Mouse (Mus musculus) stomach, embryonic 15.5 days (tissue): ENCODE results near the gene Gm49373. TPM values are rescaled to one million over a fixed set of nuclear protein-coding genes. Genes with fewer than 3 reads are reported as not detected.

Source experiments
- ATAC-seq: fragments of 200-750 bp; cut with Nextera tagmentation; 2 replicates; pipeline ENCODE4 v1.8.0; 2017; ENCODE audit warnings: low read depth, moderate number of reproducible peaks, moderate TSS enrichment; ENCODE audit not compliant: insufficient read depth, low FRiP score
- H3K27ac ChIP-seq: fragments of 300-500 bp; sonication (generic); 2 replicates; pipeline ENCODE4 v1.5.1; 2015; ENCODE audit warnings: mild to moderate bottlenecking, inconsistent platforms
- H3K27me3 ChIP-seq: fragments of 300-500 bp; sonication (generic); replicated peaks from 2 replicates; pipeline ENCODE4 v1.6.1; 2015; ENCODE audit warnings: inconsistent platforms
- H3K36me3 ChIP-seq: fragments of 300-500 bp; sonication (generic); 2 replicates; pipeline ENCODE4 v1.6.1; 2015; ENCODE audit warnings: inconsistent platforms
- H3K4me1 ChIP-seq: fragments of 300-500 bp; sonication (generic); 2 replicates; pipeline ENCODE4 v1.6.1; 2015; ENCODE audit warnings: inconsistent platforms
- H3K4me2 ChIP-seq: fragments of 300-500 bp; sonication (generic); 2 replicates; pipeline ENCODE4 v1.6.1; 2015; ENCODE audit warnings: mild to moderate bottlenecking, inconsistent platforms
- H3K4me3 ChIP-seq: fragments of 300-500 bp; sonication (generic); replicated peaks from 2 replicates; pipeline ENCODE4 v1.5.1; 2015; ENCODE audit warnings: inconsistent platforms
- H3K9ac ChIP-seq: fragments of 300-500 bp; sonication (generic); 2 replicates; pipeline ENCODE4 v1.6.1; 2015; ENCODE audit warnings: inconsistent platforms
- H3K9me3 ChIP-seq: fragments of 300-500 bp; sonication (generic); 2 replicates; pipeline ENCODE4 v1.6.1; 2016; ENCODE audit warnings: inconsistent platforms
- WGBS: fragments of 180-500 bp; shearing (Covaris S2); methylation state at CpG from one replicate; pipeline ENCODE4 v1.1.7; 2015; 5-methylcytosine and 5-hydroxymethylcytosine counted together
- polyA plus RNA-seq: library from polyadenylated mRNA; unstranded; fragments of >200 nt; fragmentation: Nextera tagmentation; extraction: Ambion mirVana; gene quantifications from 2 replicates; pipeline ENCODE4 v1.2.1, GENCODE M21; 2015

Gm49373 gene
- polyA plus RNA-seq, 1 experiment from 2014 or later = 0.82 TPM

GRCm38 (mm10) chr9:21097793-21098192 lies 24.9 kb upstream of the Gm49373 start:
- H3K27me3 ChIP-seq = no peaks in the 10 kb centered on the region
- ATAC-seq = no peak
- WGBS = 62% methylated on average over 8 of the region's 8 CpGs
- no peaks in the 10 kb centered on the region for H3K36me3 ChIP-seq
- H3K4me1 ChIP-seq = no peaks in the 10 kb centered on the region
- no peak overlapping the region for H3K4me3 ChIP-seq
- no peak overlapping the region for H3K27ac ChIP-seq
- no peak overlapping the region for H3K9ac ChIP-seq
- no peaks in the 10 kb centered on the region for H3K9me3 ChIP-seq
- H3K4me2 ChIP-seq = no peak overlapping the region

- Histone ChIP-seq H3K9me3 (no peaks in the 10 kb centered on the region), H3K27ac (no peak overlapping the region), H3K27me3 (no peaks in the 10 kb centered on the region), H3K4me3 (no peak overlapping the region), H3K4me1 (peaks cover under 1% of the 10 kb centered on the region; the same call in 1 of the 2 replicates), H3K9ac (no peak overlapping the region), H3K4me2 (no peak overlapping the region), H3K36me3 (no peaks in the 10 kb centered on the region)
- 87% methylated on average over 4 of the region's 4 CpGs for WGBS
- no peak for ATAC-seq
Observed at GRCm38 (mm10) chr9:21095958-21096357, 23.1 kb upstream of the Gm49373 start.

- Histone ChIP-seq H3K9ac (no peak overlapping the region), H3K36me3 (peaks cover 19% of the 10 kb centered on the region), H3K27me3 (no peaks in the 10 kb centered on the region), H3K4me2 (no peak overlapping the region), H3K27ac (no peak overlapping the region), H3K9me3 (no peaks in the 10 kb centered on the region), H3K4me1 (peaks cover 11% of the 10 kb centered on the region), H3K4me3 (no peak overlapping the region)
- ATAC-seq = no peak
- WGBS = 93% methylated on average over 9 of the region's 9 CpGs
Observed at GRCm38 (mm10) chr9:21093423-21093822, 20.5 kb upstream of the Gm49373 start.

- Histone ChIP-seq H3K36me3 (peaks cover 28% of the 10 kb centered on the region), H3K4me1 (peaks cover 11% of the 10 kb centered on the region), H3K27me3 (no peaks in the 10 kb centered on the region), H3K4me2 (peak within 1 kb of the TSS; percentile 71), H3K9ac (peak within 1 kb of the TSS; percentile 62), H3K27ac (peak within 1 kb of the TSS; percentile 92), H3K9me3 (no peaks in the 10 kb centered on the region), H3K4me3 (peak within 1 kb of the TSS; percentile 75)
- ATAC-seq = peak; percentile 100
- WGBS = under 1% methylated on average over 54 of the region's 54 CpGs
Observed at GRCm38 (mm10) chr9:21091707-21092320, 18.9 kb upstream of the Gm49373 start, which contains the start of the genes Gm38431 and Raver1. Gene Gm38431 (minus strand): TSS chr9:21091997. Gene Raver1 (minus strand): TSS chr9:21092008.

GRCm38 (mm10) chr9:21090972-21091706 lies 18.2 kb upstream of the Gm49373 start:
- Histone ChIP-seq H3K4me2 (peak overlapping the region; percentile 71), H3K27me3 (no peaks in the 10 kb centered on the region), H3K36me3 (peaks cover 35% of the 10 kb centered on the region), H3K4me1 (peaks cover 11% of the 10 kb centered on the region), H3K27ac (peak overlapping the region; percentile 92), H3K9me3 (no peaks in the 10 kb centered on the region), H3K4me3 (peak overlapping the region; percentile 75), H3K9ac (peak overlapping the region; percentile 62)
- WGBS = 2% methylated on average over 24 of the region's 24 CpGs
- ATAC-seq = peak; percentile 3; the same call in 1 of the 2 replicates

- Histone ChIP-seq H3K27me3 (no peaks in the 10 kb centered on the region), H3K27ac (peak overlapping the region; percentile 92; the same call in 1 of the 2 replicates), H3K36me3 (peaks cover 41% of the 10 kb centered on the region), H3K9me3 (no peaks in the 10 kb centered on the region), H3K4me1 (peaks cover 11% of the 10 kb centered on the region), H3K4me2 (peak overlapping the region; percentile 71), H3K9ac (peak overlapping the region; percentile 62; the same call in 1 of the 2 replicates), H3K4me3 (peak overlapping the region; percentile 75)
- ATAC-seq = no peak
- 85% methylated on average over 1 of the region's 1 CpGs for WGBS
Observed at GRCm38 (mm10) chr9:21090537-21090936, 17.6 kb upstream of the Gm49373 start.

- Histone ChIP-seq H3K4me2 (no peak overlapping the region), H3K27ac (no peak overlapping the region), H3K36me3 (peaks cover 81% of the 10 kb centered on the region), H3K9me3 (no peaks in the 10 kb centered on the region), H3K27me3 (no peaks in the 10 kb centered on the region), H3K4me1 (no peaks in the 10 kb centered on the region), H3K4me3 (no peak overlapping the region), H3K9ac (no peak overlapping the region)
- ATAC-seq = no peak
- 85% methylated on average over 3 of the region's 3 CpGs for WGBS
Observed at GRCm38 (mm10) chr9:21083324-21083723, 10.4 kb upstream of the Gm49373 start.

GRCm38 (mm10) chr9:21081127-21081526 lies 8.2 kb upstream of the Gm49373 start:
- Histone ChIP-seq H3K27ac (no peak overlapping the region), H3K4me1 (no peaks in the 10 kb centered on the region), H3K36me3 (peaks cover 83% of the 10 kb centered on the region), H3K4me3 (no peak overlapping the region), H3K9ac (no peak overlapping the region), H3K4me2 (no peak overlapping the region), H3K27me3 (no peaks in the 10 kb centered on the region), H3K9me3 (no peaks in the 10 kb centered on the region)
- no peak for ATAC-seq
- 89% methylated on average over 9 of the region's 9 CpGs for WGBS

GRCm38 (mm10) chr9:21075625-21076024 lies 2.7 kb upstream of the Gm49373 start:
- H3K27me3 ChIP-seq = no peaks in the 10 kb centered on the region
- no peak overlapping the region for H3K9ac ChIP-seq
- no peak overlapping the region for H3K4me3 ChIP-seq
- H3K4me2 ChIP-seq = no peak overlapping the region
- H3K9me3 ChIP-seq = no peaks in the 10 kb centered on the region
- ATAC-seq = no peak
- WGBS = 90% methylated on average over 3 of the region's 3 CpGs
- H3K36me3 ChIP-seq = peaks cover 48% of the 10 kb centered on the region
- H3K4me1 ChIP-seq = peaks cover 15% of the 10 kb centered on the region
- no peak overlapping the region for H3K27ac ChIP-seq

GRCm38 (mm10) chr9:21074173-21074572 lies 1.3 kb upstream of the Gm49373 start:
- Histone ChIP-seq H3K9ac (no peak overlapping the region), H3K4me1 (peaks cover 15% of the 10 kb centered on the region), H3K4me3 (no peak overlapping the region), H3K4me2 (no peak overlapping the region), H3K27ac (peak overlapping the region; percentile 52; the same call in 1 of the 2 replicates), H3K9me3 (no peaks in the 10 kb centered on the region), H3K27me3 (no peaks in the 10 kb centered on the region), H3K36me3 (peaks cover 39% of the 10 kb centered on the region)
- ATAC-seq = no peak
- 81% methylated on average over 1 of the region's 1 CpGs for WGBS

- WGBS = 9% methylated on average over 4 of the region's 4 CpGs
- H3K36me3 ChIP-seq = peaks cover 25% of the 10 kb centered on the region
- H3K9me3 ChIP-seq = no peaks in the 10 kb centered on the region
- 0 out of 2 replicates have a peak, but pooled peaks have one; percentile 14 for ATAC-seq
- no peaks in the 10 kb centered on the region for H3K27me3 ChIP-seq
- H3K27ac ChIP-seq = peak overlapping the region; percentile 52
- H3K4me2 ChIP-seq = peak overlapping the region; percentile 91
- H3K9ac ChIP-seq = peak overlapping the region; percentile 90
- H3K4me1 ChIP-seq = peaks cover 15% of the 10 kb centered on the region
- peak overlapping the region; percentile 93 for H3K4me3 ChIP-seq
Observed at GRCm38 (mm10) chr9:21072641-21073040, 255 bp downstream of the Gm49373 start.
